Mouse (Mus musculus): ENCODE results near the gene Ap1b1. TPM values are rescaled to one million over a fixed set of nuclear protein-coding genes. Genes with fewer than 3 reads are reported as not detected.

The Ap1b1 gene
- total RNA-seq, 2 experiments from 2014 or later = 136 to 165 TPM

DNA sequence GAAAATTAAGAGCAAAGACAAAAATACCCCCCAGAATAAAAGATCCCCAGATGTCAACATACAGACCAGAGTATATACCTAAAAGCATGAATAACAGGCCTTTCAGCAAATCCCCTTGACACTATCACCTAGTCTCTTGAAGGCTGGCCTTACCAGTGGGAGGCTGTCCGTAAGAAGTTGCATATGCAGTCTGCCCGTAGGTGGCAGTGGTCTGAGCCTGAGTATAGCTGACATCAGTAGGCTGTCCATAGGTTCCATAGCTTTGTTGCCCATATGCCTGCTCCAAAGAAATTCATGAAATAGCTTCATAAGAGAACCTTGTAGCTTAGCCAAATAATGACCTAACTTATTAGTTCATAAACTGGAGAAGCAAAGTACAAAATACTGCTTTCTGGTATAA is 105.1 kb downstream of the Ap1b1 start:
- ATAC-seq (replicated peaks; ENCODE audit: low FRiP score, low TSS enrichment, poor library complexity, severe bottlenecking) = peak; percentile 64

Other genes with a start within 250 kb of the Ap1b1 start
- gene Cabp7, start 240.0 kb upstream of the Ap1b1 start, total RNA-seq (2014; fragmentation: Nextera tagmentation) = not detected in 2 replicates
- gene Cabp7, start 240.0 kb upstream of the Ap1b1 start, total RNA-seq (2017) = 0.27 TPM in 1 of 2 replicates, not detected in the other
- gene Nf2, start 137.3 kb upstream of the Ap1b1 start, total RNA-seq (2014; fragmentation: Nextera tagmentation) = 39.0 and 45.3 TPM in 2 replicates
- 68.1 and 86.7 TPM in 2 replicates for gene Nf2, start 137.3 kb upstream of the Ap1b1 start, total RNA-seq (2017)
- 12.1 and 17.8 TPM in 2 replicates for gene Nipsnap1, start 112.9 kb upstream of the Ap1b1 start, total RNA-seq (2014; fragmentation: Nextera tagmentation)
- 11.6 and 13.7 TPM in 2 replicates for gene Nipsnap1, start 112.9 kb upstream of the Ap1b1 start, total RNA-seq (2017)
- gene Thoc5, start 91.5 kb upstream of the Ap1b1 start, total RNA-seq (2014; fragmentation: Nextera tagmentation) = 38.3 and 51.3 TPM in 2 replicates
- 66.9 and 68.5 TPM in 2 replicates for gene Thoc5, start 91.5 kb upstream of the Ap1b1 start, total RNA-seq (2017)
- gene Nefh, start 38.8 kb upstream of the Ap1b1 start, total RNA-seq (2014; fragmentation: Nextera tagmentation) = 21.1 and 23.4 TPM in 2 replicates
- 30.0 and 43.5 TPM in 2 replicates for gene Nefh, start 38.8 kb upstream of the Ap1b1 start, total RNA-seq (2017)
- gene Rasl10a, start 71.3 kb downstream of the Ap1b1 start, total RNA-seq (2014; fragmentation: Nextera tagmentation) = not detected in 2 replicates
- gene Rasl10a, start 71.3 kb downstream of the Ap1b1 start, total RNA-seq (2017) = not detected in 2 replicates
- gene Gas2l1, start 78.5 kb downstream of the Ap1b1 start, total RNA-seq (2014; fragmentation: Nextera tagmentation) = 0.87 and 4.4 TPM in 2 replicates
- 1.3 TPM in 1 of 2 replicates, not detected in the other for gene Gas2l1, start 78.5 kb downstream of the Ap1b1 start, total RNA-seq (2017)
- 12.7 and 33.4 TPM in 2 replicates for gene Rhbdd3, start 112.1 kb downstream of the Ap1b1 start, total RNA-seq (2014; fragmentation: Nextera tagmentation)
- gene Rhbdd3, start 112.1 kb downstream of the Ap1b1 start, total RNA-seq (2017) = 22.3 and 25.9 TPM in 2 replicates
- 450 and 540 TPM in 2 replicates for gene Ewsr1, start 112.4 kb downstream of the Ap1b1 start, total RNA-seq (2014; fragmentation: Nextera tagmentation)
- 724 and 794 TPM in 2 replicates for gene Ewsr1, start 112.4 kb downstream of the Ap1b1 start, total RNA-seq (2017)
- gene Emid1, start 165.4 kb downstream of the Ap1b1 start, total RNA-seq (2014; fragmentation: Nextera tagmentation) = 3.2 and 4.9 TPM in 2 replicates
- 3.4 and 5.2 TPM in 2 replicates for gene Emid1, start 165.4 kb downstream of the Ap1b1 start, total RNA-seq (2017)

Data from megakaryocyte-erythroid progenitor cell, adult 5-6 weeks (primary cell).